Mouse (Mus musculus): ENCODE data around the gene Hspbap1. TPM values are rescaled to one million over a fixed set of nuclear protein-coding genes. Genes with fewer than 3 reads are reported as not detected.

The Hspbap1 gene
- polyA plus RNA-seq, 1 experiment from 2014 or later, result 12.1 TPM

DNA sequence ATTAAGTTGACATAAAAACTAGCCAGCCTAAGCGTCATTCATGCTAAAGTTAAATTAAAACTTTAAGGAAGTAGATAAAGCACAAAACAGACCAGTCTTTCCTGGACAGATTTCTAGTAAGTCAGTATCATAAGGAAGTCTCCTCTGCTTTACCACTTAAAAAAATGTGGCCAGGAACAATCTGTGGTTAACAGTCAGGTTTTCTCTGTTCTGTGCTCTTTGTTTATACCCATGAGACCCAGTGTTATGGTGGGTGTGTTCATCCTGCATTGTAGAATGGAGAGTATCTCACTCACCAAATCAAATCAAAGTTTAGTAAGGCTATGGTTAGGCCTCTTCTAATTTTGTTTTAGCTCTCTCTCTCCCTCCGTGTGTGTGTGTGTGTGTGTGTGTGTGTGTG lies 4.7 kb upstream of the Hspbap1 start:
- ATAC-seq (ENCODE audit: insufficient number of reproducible peaks, low FRiP score, low TSS enrichment, low read depth), result no peak
- H3K27me3 ChIP-seq, result no peaks in the 10 kb centered on the region
- WGBS, result 68% methylated on average over 2 of the region's 2 CpGs

DNA sequence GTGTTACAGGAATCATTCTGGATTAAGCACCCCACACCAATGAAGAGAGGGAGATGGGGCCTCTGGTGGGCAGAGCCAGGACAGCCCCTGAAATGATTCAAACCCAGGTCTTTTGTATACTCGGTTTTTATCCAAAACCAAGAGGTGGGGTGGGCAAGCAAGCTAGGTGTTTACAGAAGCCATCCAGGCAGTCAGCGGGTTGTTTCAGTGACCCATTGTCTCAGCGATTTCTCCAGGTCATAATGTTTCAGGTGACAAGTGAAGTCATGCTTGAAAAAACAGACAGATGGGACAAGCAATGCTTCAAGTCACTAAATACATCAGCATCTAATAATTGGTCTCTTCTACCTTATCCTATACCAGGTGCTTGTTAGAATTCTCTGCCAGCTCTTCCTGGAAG lies 3.8 kb upstream of the Hspbap1 start:
- Histone ChIP-seq H3K4me2 (no peak overlapping the region), H3K4me1 (peaks cover 25% of the 10 kb centered on the region), H3K36me3 (no peaks in the 10 kb centered on the region), H3K27ac (no peak overlapping the region), H3K4me3 (no peak overlapping the region), H3K9ac (no peak overlapping the region), H3K27me3 (no peaks in the 10 kb centered on the region), H3K9me3 (no peaks in the 10 kb centered on the region)
- 85% methylated on average over 3 of the region's 3 CpGs for WGBS
- no peak for ATAC-seq (ENCODE audit: insufficient number of reproducible peaks, low FRiP score, low TSS enrichment, low read depth)

More for the DNA sequence above, 4.7 kb upstream of the Hspbap1 start:
- no peak overlapping the region for H3K4me2 ChIP-seq
- H3K36me3 ChIP-seq, result no peaks in the 10 kb centered on the region
- H3K4me1 ChIP-seq, result peaks cover 17% of the 10 kb centered on the region
- no peaks in the 10 kb centered on the region for H3K9me3 ChIP-seq
- no peak overlapping the region for H3K4me3 ChIP-seq
- H3K27ac ChIP-seq, result no peak overlapping the region
- no peak overlapping the region for H3K9ac ChIP-seq

DNA sequence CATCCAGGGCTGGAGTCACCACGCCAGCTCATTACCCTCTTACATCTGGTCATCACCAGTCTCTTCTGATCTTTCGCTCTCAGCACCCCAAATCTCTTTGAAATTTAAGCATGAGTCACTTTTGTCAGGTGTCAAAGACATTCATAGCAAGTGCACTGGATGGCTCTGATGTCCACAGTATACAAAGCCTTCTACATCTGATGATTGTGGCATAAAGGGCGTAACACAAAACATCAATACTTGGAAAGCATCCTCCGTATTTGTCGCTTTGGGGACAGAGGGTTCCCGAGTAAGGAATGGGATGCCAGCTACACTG lies 1.7 kb upstream of the Hspbap1 start:
- ATAC-seq (ENCODE audit: insufficient number of reproducible peaks, low FRiP score, low TSS enrichment, low read depth), result no peak
- 20% methylated on average over 6 of the region's 6 CpGs for WGBS
- Histone ChIP-seq H3K4me3 (peak overlapping the region; percentile 80), H3K36me3 (no peaks in the 10 kb centered on the region), H3K4me1 (peaks cover 25% of the 10 kb centered on the region), H3K4me2 (peak overlapping the region; percentile 94), H3K27ac (0 out of 2 replicates have a peak overlapping the region, but pooled peaks have one; percentile 65), H3K9ac (peak overlapping the region; percentile 81), H3K9me3 (no peaks in the 10 kb centered on the region), H3K27me3 (no peaks in the 10 kb centered on the region)

DNA sequence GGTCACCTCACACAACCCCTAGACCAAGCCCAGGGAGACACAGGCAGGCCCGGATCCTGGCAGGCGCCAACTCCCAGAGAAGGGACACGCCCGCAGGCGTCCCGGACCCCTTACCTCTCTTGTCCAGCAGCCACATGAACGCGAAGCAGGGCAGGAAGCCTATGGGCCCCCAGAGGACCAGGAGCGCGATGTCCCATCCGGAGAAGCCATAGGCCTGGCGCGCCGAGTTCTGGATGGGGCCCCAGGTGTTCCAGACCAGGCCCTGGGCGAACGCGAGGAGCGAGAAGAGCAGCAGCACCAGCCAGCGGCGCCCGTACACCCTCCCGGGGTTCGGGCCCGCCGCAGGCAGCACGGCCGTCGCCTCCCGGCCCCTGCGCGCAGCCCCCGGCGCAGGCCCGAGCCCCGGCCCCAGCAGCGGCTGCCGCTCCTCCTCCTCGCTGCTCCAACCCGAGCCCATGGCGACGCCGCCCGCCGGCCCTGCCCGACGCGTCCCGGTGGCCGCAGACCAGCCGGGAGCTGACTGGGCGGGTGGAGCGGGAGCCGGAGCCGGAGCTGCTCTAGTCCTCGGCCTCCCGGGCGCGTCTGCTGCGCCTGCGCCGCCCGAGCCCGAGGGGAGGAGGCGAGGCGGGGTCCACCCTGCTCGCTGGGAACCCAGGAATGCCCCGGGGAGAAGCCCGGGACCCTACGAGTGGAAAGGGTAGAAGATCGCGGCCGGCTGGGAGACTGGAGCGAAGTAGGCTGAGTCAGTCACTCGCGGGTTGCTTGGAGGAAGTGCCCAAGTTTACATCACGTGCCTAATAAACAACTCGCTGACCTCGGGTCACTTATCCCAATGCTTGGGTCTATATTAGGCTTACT lies 1.2 kb upstream of the Hspbap1 start, which contains the start of gene Dirc2:
Gene Dirc2, minus strand, starts transcription at position 572 of the 858 bp plus-strand sequence.
- no peaks in the 10 kb centered on the region for H3K36me3 ChIP-seq
- WGBS, result 0% methylated on average over 70 of the region's 78 CpGs
- H3K27me3 ChIP-seq, result no peaks in the 10 kb centered on the region
- peaks cover 25% of the 10 kb centered on the region for H3K4me1 ChIP-seq
- ATAC-seq (ENCODE audit: insufficient number of reproducible peaks, low FRiP score, low TSS enrichment, low read depth), result peak; percentile 89
- H3K4me2 ChIP-seq, result peak within 1 kb of the TSS; percentile 94
- no peaks in the 10 kb centered on the region for H3K9me3 ChIP-seq
- H3K4me3 ChIP-seq, result peak within 1 kb of the TSS; percentile 80
- H3K9ac ChIP-seq, result peak within 1 kb of the TSS; percentile 81
- H3K27ac ChIP-seq, result peak within 1 kb of the TSS; percentile 65

DNA sequence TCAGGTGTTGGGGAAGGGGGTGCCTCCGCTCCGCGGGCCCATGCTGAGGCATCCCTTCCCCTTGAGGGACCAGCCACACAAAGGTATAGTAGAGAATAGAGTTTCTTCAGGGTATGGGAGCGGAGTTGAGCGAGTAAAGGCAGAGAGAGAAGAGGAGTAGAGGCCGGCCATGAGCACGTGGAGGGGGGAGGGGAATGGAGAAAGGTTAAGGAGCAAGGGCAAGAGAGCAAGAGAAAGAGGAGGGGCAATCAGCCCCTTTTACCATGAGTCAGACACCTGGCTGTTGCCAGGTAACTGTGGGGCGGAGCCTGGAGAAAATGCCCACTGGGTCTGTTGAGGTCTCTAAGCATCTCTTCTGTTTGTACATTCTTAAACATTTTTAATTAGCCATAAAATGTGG lies 966 bp downstream of the Hspbap1 start:
- H3K4me1 ChIP-seq, result peaks cover 25% of the 10 kb centered on the region
- H3K9ac ChIP-seq, result no peak overlapping the region
- ATAC-seq (ENCODE audit: insufficient number of reproducible peaks, low FRiP score, low TSS enrichment, low read depth), result no peak
- H3K4me2 ChIP-seq, result peak overlapping the region; percentile 94
- WGBS, result 19% methylated on average over 8 of the region's 8 CpGs
- peak overlapping the region; percentile 80 for H3K4me3 ChIP-seq
- H3K27ac ChIP-seq, result no peak overlapping the region
- H3K9me3 ChIP-seq, result no peaks in the 10 kb centered on the region
- H3K36me3 ChIP-seq, result no peaks in the 10 kb centered on the region
- no peaks in the 10 kb centered on the region for H3K27me3 ChIP-seq

DNA sequence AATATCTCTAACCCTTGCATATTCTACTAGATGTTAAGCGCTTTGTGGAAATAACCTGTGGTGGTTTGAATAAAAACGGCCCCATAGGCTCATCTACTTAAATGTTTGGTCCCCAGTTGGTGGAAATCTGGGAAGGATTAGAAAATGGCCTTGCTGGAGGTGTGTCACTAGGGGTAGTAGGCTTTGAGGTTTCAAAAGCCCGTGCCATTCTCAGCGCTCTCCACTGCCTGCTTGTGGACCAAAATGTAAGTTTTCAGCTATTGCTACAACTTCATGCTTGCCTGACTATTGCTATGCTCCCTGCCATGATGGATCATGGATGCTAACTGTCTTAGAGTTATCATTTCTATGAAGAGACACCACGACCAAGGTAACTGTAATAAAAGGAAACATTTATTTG lies 1.4 kb downstream of the Hspbap1 start:
- no peaks in the 10 kb centered on the region for H3K27me3 ChIP-seq
- ATAC-seq (ENCODE audit: insufficient number of reproducible peaks, low FRiP score, low TSS enrichment, low read depth), result no peak
- H3K36me3 ChIP-seq, result no peaks in the 10 kb centered on the region
- H3K4me2 ChIP-seq, result no peak overlapping the region
- H3K27ac ChIP-seq, result no peak overlapping the region
- H3K9ac ChIP-seq, result no peak overlapping the region
- H3K4me3 ChIP-seq, result no peak overlapping the region
- no peaks in the 10 kb centered on the region for H3K9me3 ChIP-seq
- H3K4me1 ChIP-seq, result peaks cover 25% of the 10 kb centered on the region
- whole genome bisulfite sequencing, result 86% methylated on average over 5 of the region's 5 CpGs

DNA sequence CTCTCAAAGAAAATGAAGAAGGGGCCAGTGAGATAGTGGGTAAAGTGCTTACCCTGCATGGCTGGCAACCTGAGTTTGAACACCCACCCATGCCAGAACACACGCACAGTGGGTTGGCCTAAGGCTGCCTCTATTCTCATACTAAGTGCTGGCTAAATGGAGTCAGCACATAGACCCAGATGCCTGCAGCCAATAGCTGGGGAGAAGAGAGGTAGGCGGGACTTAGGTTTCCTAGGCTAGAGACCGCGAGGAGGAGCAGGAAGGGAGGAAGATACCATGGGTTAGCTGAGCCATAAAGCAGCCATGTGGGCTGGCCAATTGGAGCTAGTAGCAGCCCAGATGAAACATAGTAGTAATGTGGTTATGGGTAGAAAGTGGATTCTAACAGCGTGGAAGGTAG lies 2.4 kb downstream of the Hspbap1 start:
- Histone ChIP-seq H3K4me1 (peaks cover 25% of the 10 kb centered on the region), H3K9me3 (no peaks in the 10 kb centered on the region)
- no peak for ATAC-seq (ENCODE audit: insufficient number of reproducible peaks, low FRiP score, low TSS enrichment, low read depth)

DNA sequence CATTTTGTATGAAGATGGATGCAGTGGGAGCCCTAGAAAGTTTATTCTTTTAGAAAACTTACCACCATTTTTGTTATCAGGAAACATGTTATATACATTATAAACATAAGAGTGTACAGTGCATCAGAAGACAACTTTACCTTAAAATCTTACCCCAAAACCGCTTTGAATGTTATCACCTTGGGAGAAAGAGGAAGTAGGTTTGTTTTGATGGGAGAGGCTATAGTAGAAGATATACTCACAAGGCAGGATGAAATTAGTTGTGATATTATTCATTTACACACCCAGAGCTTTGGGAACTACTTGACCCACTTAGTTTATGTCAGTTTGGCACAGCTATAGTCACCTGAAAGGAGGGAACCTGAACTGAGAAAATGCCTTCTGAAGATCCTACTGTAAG lies 5.7 kb downstream of the Hspbap1 start:
- H3K9me3 ChIP-seq, result no peaks in the 10 kb centered on the region
- H3K4me1 ChIP-seq, result peaks cover 5% of the 10 kb centered on the region
- no peak overlapping the region for H3K27ac ChIP-seq
- ATAC-seq (ENCODE audit: insufficient number of reproducible peaks, low FRiP score, low TSS enrichment, low read depth), result no peak
- no peaks in the 10 kb centered on the region for H3K27me3 ChIP-seq
- no peaks in the 10 kb centered on the region for H3K36me3 ChIP-seq
- no peak overlapping the region for H3K9ac ChIP-seq
- H3K4me2 ChIP-seq, result no peak overlapping the region
- H3K4me3 ChIP-seq, result no peak overlapping the region
- 79% methylated on average over 1 of the region's 1 CpGs for WGBS

More for the DNA sequence above, 2.4 kb downstream of the Hspbap1 start:
- no peak overlapping the region for H3K27ac ChIP-seq
- no peaks in the 10 kb centered on the region for H3K27me3 ChIP-seq
- H3K4me3 ChIP-seq, result no peak overlapping the region
- H3K36me3 ChIP-seq, result no peaks in the 10 kb centered on the region
- H3K4me2 ChIP-seq, result no peak overlapping the region
- 88% methylated on average over 5 of the region's 5 CpGs for WGBS
- no peak overlapping the region for H3K9ac ChIP-seq

DNA sequence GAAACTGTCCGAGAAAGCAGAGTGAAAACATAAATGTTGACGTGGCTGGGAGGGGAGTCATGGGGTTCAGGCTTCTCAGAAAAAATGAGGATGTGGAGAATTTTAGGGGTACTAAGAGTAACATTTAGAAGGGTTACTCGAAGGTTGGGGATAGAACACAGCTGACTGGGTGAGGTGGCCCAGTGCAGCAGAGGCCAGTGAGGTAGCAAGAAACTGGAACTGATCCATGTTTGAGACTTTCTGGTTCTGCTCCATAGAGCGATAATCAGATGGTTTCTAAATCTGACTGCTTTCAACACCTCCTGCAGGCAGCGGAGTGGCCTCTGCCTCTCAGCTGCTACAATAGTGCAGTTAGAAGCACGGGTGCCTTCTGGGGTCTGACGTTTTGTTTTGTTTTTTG lies 6.6 kb downstream of the Hspbap1 start:
- Histone ChIP-seq H3K9me3 (no peaks in the 10 kb centered on the region), H3K9ac (no peak overlapping the region), H3K27ac (no peak overlapping the region), H3K4me1 (no peaks in the 10 kb centered on the region), H3K4me2 (no peak overlapping the region), H3K27me3 (no peaks in the 10 kb centered on the region), H3K4me3 (no peak overlapping the region), H3K36me3 (no peaks in the 10 kb centered on the region)
- ATAC-seq (ENCODE audit: insufficient number of reproducible peaks, low FRiP score, low TSS enrichment, low read depth), result no peak
- 92% methylated on average over 7 of the region's 7 CpGs for WGBS

DNA sequence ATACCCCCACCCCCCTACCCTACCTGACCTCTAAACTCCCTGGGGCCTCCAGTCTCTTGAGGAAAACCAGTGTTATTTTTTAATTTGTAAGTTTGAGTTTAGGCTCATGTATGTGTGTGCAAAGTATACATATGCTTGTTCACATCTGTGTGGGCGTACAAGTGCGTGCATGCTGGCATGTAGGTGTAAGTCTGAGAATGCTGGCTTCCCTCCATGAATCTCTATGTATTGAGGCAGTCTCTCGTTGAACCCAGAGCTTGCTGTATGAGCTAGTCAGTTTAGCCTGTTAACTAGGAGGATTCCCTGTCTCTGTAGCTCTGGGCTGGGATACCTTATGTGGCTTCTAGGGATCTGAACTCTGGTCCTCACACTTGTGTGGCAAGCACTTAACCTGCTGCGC lies 7.6 kb downstream of the Hspbap1 start:
- no peak for ATAC-seq (ENCODE audit: insufficient number of reproducible peaks, low FRiP score, low TSS enrichment, low read depth)
- Histone ChIP-seq H3K9ac (no peak overlapping the region), H3K27ac (no peak overlapping the region), H3K27me3 (no peaks in the 10 kb centered on the region), H3K4me2 (no peak overlapping the region), H3K9me3 (no peaks in the 10 kb centered on the region), H3K4me1 (no peaks in the 10 kb centered on the region), H3K36me3 (no peaks in the 10 kb centered on the region), H3K4me3 (no peak overlapping the region)
- 97% methylated on average over 4 of the region's 4 CpGs for WGBS

DNA sequence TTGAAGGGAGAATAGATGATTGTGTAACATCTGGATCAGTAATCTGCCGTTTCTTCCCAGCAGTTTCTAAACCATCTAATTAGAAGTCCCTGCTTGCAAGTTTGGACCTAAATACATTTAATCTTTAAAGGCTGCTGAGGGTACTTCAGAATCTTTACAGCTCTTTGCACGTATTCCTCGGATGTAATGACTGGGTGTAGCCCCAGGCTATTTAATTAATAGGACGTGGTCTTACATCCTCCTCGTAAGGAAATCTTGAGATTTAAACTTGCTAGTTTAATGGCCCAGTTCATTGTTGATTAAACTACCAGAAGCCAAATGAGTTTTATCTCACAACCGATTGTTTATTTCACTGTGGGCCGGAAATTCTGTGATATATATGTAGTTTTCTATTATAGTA lies 9.5 kb downstream of the Hspbap1 start:
- H3K36me3 ChIP-seq, result no peaks in the 10 kb centered on the region
- H3K27ac ChIP-seq, result no peak overlapping the region
- H3K4me3 ChIP-seq, result no peak overlapping the region
- no peak overlapping the region for H3K4me2 ChIP-seq
- H3K4me1 ChIP-seq, result no peaks in the 10 kb centered on the region
- WGBS, result 42% methylated on average over 7 of the region's 7 CpGs
- H3K9me3 ChIP-seq, result no peaks in the 10 kb centered on the region
- no peaks in the 10 kb centered on the region for H3K27me3 ChIP-seq
- no peak for ATAC-seq (ENCODE audit: insufficient number of reproducible peaks, low FRiP score, low TSS enrichment, low read depth)
- no peak overlapping the region for H3K9ac ChIP-seq

DNA sequence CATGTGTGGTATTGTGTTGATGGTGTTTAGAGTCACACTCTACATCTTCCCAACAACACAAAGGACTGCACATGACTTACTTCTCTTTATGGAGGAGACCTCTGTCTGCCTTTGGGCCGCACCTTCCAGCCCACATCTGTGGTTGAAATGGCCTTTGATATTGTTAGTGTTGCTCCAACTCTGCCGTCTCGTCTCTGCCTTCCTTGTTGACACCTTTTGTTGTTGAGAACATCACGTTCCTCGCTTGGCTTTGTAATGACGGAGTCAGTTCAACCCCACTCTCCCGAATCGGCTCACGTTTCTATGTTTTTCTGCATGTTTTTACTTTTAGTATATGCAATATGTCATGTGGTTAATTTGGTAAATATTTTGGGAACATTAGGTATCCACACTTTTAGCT lies 10.9 kb downstream of the Hspbap1 start:
- Histone ChIP-seq H3K4me2 (no peak overlapping the region), H3K9me3 (no peaks in the 10 kb centered on the region), H3K36me3 (no peaks in the 10 kb centered on the region), H3K4me1 (no peaks in the 10 kb centered on the region), H3K27me3 (no peaks in the 10 kb centered on the region), H3K9ac (no peak overlapping the region), H3K27ac (no peak overlapping the region), H3K4me3 (no peak overlapping the region)
- WGBS, result 88% methylated on average over 9 of the region's 9 CpGs
- no peak for ATAC-seq (ENCODE audit: insufficient number of reproducible peaks, low FRiP score, low TSS enrichment, low read depth)

Measured in limb, embryonic 15.5 days (tissue).